Mouse (Mus musculus): ENCODE results near the gene Cactin.

GRCm38 (mm10) chr10:81297845-81298244 is 23.1 kb upstream of the Cactin start:
- TF ChIP-seq POLR2A (IDR thresholded peaks at IDR 0.05; ENCODE audit: insufficient read depth, low read length): no peak
- TF ChIP-seq CTCF (IDR thresholded peaks at IDR 0.05; ENCODE audit: low read depth, low read length): no peak
- no peak for TF ChIP-seq EP300 (IDR thresholded peaks at IDR 0.05; ENCODE audit: insufficient read depth, low read depth, low read length)

All from ES-Bruce4 (cell line).